Mouse (Mus musculus) lung, postnatal 4 days (tissue): Measurements from ENCODE around the gene Grin2d.
"Not testable (repeated sequence)": the region's sequence is repeated elsewhere in the genome, so short reads cannot be mapped to it uniquely, and the experiment has no call there.

Source experiments
- DNase-seq, 2 experiments: peaks; one replicate each; pipeline ENCODE4 v3.0.0; 2021

Grin2d gene

GRCm38 (mm10) chr7:45878278-45878677 is at the start of gene Grin2d:
Gene Grin2d, minus strand, starts transcription at chr7:45878378.
- DNase-seq: not testable (repeated sequence)

GRCm38 (mm10) chr7:45924429-45924816 is 46.2 kb upstream of the Grin2d start:
- peak; percentile 52 to 55 for DNase-seq

DNA sequence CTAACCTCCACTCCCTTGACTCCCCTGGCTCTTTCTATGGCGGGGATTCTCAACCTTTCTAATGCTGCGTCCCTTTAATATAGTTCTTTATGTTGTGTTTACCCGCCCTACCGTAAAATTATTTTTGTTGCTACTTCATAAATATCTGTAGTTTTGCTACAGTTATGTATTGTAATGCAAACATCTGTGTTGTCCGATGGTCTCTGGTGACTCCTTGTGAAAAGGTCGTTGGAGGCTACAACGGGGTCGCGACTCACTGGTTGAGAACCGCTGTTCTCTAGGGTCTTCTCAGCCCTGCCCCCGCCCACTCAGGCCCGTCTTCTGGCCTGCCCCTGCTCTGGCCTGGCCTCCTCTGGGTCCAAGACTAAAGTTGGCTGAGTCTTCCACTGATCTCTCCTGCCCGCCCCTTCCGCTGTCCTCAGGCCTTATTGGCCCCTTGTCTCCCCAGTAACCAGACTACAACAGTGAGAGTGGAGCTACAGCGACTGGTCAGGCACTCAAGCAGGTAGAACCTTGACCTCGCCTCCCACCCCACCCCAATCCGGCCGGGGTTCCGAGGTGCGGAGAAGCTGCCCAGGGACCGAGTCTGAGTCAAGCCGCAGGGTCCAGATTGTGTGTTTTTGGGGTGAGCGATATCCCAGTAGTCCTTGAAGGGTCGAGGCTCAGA is 45.7 kb upstream of the Grin2d start, which contains the start of gene Ccdc114:
TSS of gene Ccdc114 (plus strand) at position 311 of the 667 bp plus-strand sequence.
- peak; percentile 80 to 88 for DNase-seq

GRCm38 (mm10) chr7:45922928-45923761 is 45.0 kb upstream of the Grin2d start:
- DNase-seq: peak; percentile 96 to 98

- no peak for DNase-seq
Observed at GRCm38 (mm10) chr7:45921950-45922600, 43.9 kb upstream of the Grin2d start.

DNA sequence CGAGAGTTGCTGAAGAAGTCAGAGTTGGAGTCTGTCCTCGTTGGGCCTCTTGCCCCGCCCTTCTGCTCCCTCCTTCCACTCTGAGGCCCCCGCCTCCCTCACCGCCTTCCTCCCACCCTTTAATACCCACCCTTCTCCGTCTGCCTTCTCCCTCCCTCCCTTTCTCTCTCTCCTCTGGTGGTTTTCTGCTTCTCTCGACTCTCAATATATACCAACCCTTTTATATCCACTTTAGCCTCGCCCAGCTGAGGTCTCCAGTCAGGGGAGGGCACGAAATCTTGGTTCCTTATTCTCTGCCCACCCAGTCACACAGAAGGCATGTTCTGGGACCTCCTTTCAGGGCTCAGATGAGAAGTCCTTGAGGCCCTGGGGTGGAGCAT is 43.1 kb upstream of the Grin2d start, which contains the start of gene Emp3:
TSS of gene Emp3 (minus strand) at position 163 of the 380 bp plus-strand sequence.
- peak; percentile 74 to 83 for DNase-seq

- DNase-seq: peak; percentile 43 to 44
Observed at GRCm38 (mm10) chr7:45920583-45921241, 42.5 kb upstream of the Grin2d start.

DNA sequence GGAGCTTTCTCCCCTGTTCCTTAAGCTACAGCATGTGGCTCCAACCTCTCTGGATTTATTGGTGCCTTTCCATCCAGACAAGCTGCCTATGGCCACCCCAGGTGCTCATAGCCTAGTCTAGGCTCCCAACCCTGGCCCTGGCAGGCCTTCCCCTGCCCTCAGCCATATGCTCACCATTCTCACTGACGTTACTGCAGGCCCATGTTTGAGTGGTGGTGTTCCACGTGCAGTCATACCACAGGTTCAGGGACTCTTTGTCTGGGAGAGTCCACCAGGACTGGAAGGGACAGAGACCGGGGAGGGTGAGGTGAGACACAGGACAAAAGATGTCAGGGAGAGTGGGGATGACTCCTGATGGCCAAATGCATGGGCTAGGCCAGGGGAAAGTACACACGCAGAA is 41.6 kb upstream of the Grin2d start:
- DNase-seq: no peak

- peak in 1 of 2 experiments; percentile 45 for DNase-seq
Observed at GRCm38 (mm10) chr7:45919083-45919671, 41.0 kb upstream of the Grin2d start.

DNA sequence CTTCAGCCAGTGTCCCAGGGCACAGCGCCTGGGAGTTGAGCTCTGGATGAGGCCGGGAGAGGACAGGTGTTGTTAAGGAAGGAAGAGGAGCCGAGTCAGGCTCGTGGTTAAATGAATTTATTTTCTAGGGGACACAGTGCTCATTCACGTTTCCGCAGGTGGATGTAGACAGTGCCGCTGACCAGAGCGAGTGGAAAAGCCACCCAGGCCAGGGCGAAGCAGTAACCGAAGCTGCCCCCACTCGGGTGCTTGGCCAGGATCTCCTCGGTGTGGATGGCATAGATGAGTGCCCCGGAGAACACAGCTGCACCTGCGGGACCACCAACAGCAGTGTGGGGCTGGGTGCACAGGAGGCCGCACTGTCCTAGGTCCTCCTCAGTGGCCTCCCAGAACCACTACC is 39.7 kb upstream of the Grin2d start:
- no peak for DNase-seq

- DNase-seq: peak in 1 of 2 experiments; percentile 57
Observed at GRCm38 (mm10) chr7:45917004-45917704, 39.0 kb upstream of the Grin2d start.

GRCm38 (mm10) chr7:45916056-45917003 is 38.2 kb upstream of the Grin2d start:
- DNase-seq: peak; percentile 86 to 93

DNA sequence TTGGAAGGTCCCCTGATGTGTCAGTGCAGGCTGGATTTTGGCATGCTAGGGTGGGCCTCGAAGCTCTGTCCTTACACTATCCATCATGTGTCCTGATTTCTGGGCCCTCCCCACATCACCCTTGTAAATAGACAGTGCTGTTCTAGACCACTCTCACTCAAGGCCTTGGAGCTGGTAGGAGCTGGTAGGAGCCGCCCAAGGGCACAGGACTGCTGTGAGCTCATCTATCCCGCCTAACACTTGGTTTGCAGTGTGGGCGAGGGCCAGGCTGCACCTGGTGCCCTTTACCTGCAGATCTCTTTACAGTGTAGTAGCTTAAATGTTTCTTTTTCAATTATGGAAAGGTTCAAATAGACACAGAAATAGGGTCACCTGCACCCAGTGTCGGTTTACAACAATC is 36.8 kb upstream of the Grin2d start:
- no peak for DNase-seq

DNA sequence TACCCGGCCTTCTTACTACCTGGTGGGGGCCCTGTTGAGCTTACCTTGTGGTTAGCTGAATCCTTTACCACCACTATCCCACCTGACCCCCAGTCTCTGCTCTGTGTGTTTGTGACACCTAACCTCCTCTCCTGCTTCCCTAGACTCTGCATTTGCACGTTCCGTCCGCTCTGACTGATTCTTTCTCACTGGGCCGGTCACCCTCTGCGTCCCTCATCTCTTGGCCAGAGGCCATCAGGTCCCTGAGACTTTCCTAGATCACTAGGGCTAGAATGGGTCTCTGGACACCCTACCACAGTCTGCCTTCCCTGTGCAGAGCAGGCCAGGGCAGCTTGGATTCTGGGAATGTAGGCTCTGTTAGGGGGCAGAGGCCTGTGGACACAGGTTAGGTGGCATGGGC is 35.9 kb upstream of the Grin2d start:
- no peak for DNase-seq

GRCm38 (mm10) chr7:45909145-45909544 is 31.0 kb upstream of the Grin2d start:
- DNase-seq: no peak

GRCm38 (mm10) chr7:45908384-45908783 is 30.2 kb upstream of the Grin2d start:
- DNase-seq: no peak

GRCm38 (mm10) chr7:45906622-45907021 is 28.4 kb upstream of the Grin2d start:
- no peak for DNase-seq

- DNase-seq: no peak
Observed at GRCm38 (mm10) chr7:45902481-45903002, 24.4 kb upstream of the Grin2d start.

GRCm38 (mm10) chr7:45901562-45901961 is 23.4 kb upstream of the Grin2d start:
- peak; percentile 47 to 57 for DNase-seq

DNA sequence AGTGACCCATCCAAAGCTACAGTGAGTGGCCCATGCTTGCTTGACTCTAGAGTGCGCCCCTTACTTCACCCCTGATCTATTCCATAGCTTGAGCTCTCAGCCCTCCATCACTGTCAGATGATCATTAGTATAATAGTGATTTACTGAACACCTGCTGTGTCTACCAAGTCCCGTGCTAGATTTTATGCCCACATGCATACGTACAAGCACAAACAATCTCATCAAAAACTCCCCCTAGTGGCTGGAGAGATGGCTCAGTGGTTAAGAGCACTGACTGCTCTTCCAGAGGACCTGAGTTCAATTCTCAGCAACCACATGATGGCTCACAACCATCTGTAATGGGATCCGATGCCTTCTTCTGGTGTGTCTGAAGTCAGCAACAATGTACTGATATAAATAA is 19.9 kb upstream of the Grin2d start:
- not testable (repeated sequence) for DNase-seq
